8 mouse cellular contexts compared by ENCODE assay signal in genomic region chr13:59822507-59823462, GRCm38 (mm10). TPM values are rescaled to one million over a fixed set of nuclear protein-coding genes. Genes with fewer than 3 reads are reported as not detected.
DNase-seq lines count a peak whose midpoint lies in the region; ATAC-seq lines count a peak whose summit lies in the region.

TSS of gene Tut7 (minus strand) at chr13:59823147.

- ATAC-seq in erythroid progenitor cell, adult 5-6 weeks (replicated peaks; ENCODE audit: low FRiP score, poor library complexity, severe bottlenecking), result peak; percentile 85
- ATAC-seq in heart, embryonic 13.5 days (ENCODE audit: extremely low read depth, insufficient number of reproducible peaks, low FRiP score, low TSS enrichment), result peak; percentile 94
- ATAC-seq in liver, embryonic 12.5 days, result peak; percentile 93
- peak; percentile 95 for ATAC-seq in stomach, embryonic 15.5 days (ENCODE audit: insufficient read depth, low FRiP score, low read depth)

- peaks cover 46% of the 10 kb centered on the region for H3K4me1 ChIP-seq in heart, embryonic 13.5 days
- H3K4me1 ChIP-seq in liver, embryonic 12.5 days, result peaks cover 69% of the 10 kb centered on the region
- peaks cover 24% of the 10 kb centered on the region for H3K4me1 ChIP-seq in stomach, embryonic 15.5 days

- peaks cover 24% of the 10 kb centered on the region for H3K36me3 ChIP-seq in heart, embryonic 13.5 days
- H3K36me3 ChIP-seq in liver, embryonic 12.5 days, result peaks cover 40% of the 10 kb centered on the region
- H3K36me3 ChIP-seq in stomach, embryonic 15.5 days, result no peaks in the 10 kb centered on the region

- H3K9ac ChIP-seq in heart, embryonic 13.5 days, result peak within 1 kb of the TSS; percentile 98
- peak within 1 kb of the TSS; percentile 98 for H3K9ac ChIP-seq in liver, embryonic 12.5 days
- peak within 1 kb of the TSS; percentile 95 for H3K9ac ChIP-seq in stomach, embryonic 15.5 days

- no peaks in the 10 kb centered on the region for H3K27me3 ChIP-seq in heart, embryonic 13.5 days (replicated peaks)
- H3K27me3 ChIP-seq in liver, embryonic 12.5 days (replicated peaks), result no peaks in the 10 kb centered on the region
- H3K27me3 ChIP-seq in stomach, embryonic 15.5 days (replicated peaks), result no peaks in the 10 kb centered on the region

- peak within 1 kb of the TSS; percentile 93 for H3K4me3 ChIP-seq in heart, embryonic 13.5 days
- H3K4me3 ChIP-seq in liver, embryonic 12.5 days, result peak within 1 kb of the TSS; percentile 98
- peak within 1 kb of the TSS; percentile 99 for H3K4me3 ChIP-seq in stomach, embryonic 15.5 days (replicated peaks)

- H3K27ac ChIP-seq in heart, embryonic 13.5 days (replicated peaks), result peak within 1 kb of the TSS; percentile 94
- peak within 1 kb of the TSS; percentile 99 for H3K27ac ChIP-seq in liver, embryonic 12.5 days
- H3K27ac ChIP-seq in stomach, embryonic 15.5 days, result peak within 1 kb of the TSS; percentile 95

- WGBS in heart, embryonic 13.5 days, result under 1% methylated on average over 99 of the region's 100 CpGs
- under 1% methylated on average over 100 of the region's 100 CpGs for WGBS in liver, embryonic 12.5 days (ENCODE audit: insufficient replicate concordance)
- WGBS in stomach, embryonic 15.5 days, result under 1% methylated on average over 79 of the region's 100 CpGs

- peak within 1 kb of the TSS; percentile 77 for H3K4me2 ChIP-seq in heart, embryonic 13.5 days
- H3K4me2 ChIP-seq in liver, embryonic 12.5 days, result peak within 1 kb of the TSS; percentile 87
- peak within 1 kb of the TSS; percentile 63 for H3K4me2 ChIP-seq in stomach, embryonic 15.5 days

- H3K9me3 ChIP-seq in heart, embryonic 13.5 days, result no peaks in the 10 kb centered on the region
- no peaks in the 10 kb centered on the region for H3K9me3 ChIP-seq in liver, embryonic 12.5 days (replicated peaks)
- H3K9me3 ChIP-seq in stomach, embryonic 15.5 days, result no peaks in the 10 kb centered on the region

- peak; percentile 98 for DNase-seq in CD4-positive helper T cell, adult 2 months (ENCODE audit: low read depth, low spot score)
- DNase-seq in brain, embryonic 18.5 days (ENCODE audit: low read depth, low spot score), result peak; percentile 85
- peak; percentile 97 for DNase-seq in kidney, postnatal 10 days
- DNase-seq in natural killer cell, adult 2 months (ENCODE audit: low spot score in 2 of 2), result peak; percentile 92 to 93

RNA-seq across cellular contexts. Expression of gene Tut7, which starts in this region (rescaled TPM):
- 459 and 492 TPM in 2 replicates for total RNA-seq in erythroid progenitor cell, adult 5-6 weeks (2015; ENCODE audit: low replicate concordance)
- 561 and 620 TPM in 2 replicates for total RNA-seq in erythroid progenitor cell, adult 5-6 weeks (2017; ENCODE audit: low replicate concordance)
- polyA plus RNA-seq in heart, embryonic 13.5 days (2015; fragmentation: Nextera tagmentation; extraction: Ambion mirVana), result 30.6 and 32.7 TPM in 2 replicates
- polyA plus RNA-seq in liver, embryonic 12.5 days (2016; fragmentation: Nextera tagmentation; extraction: Ambion mirVana), result 66.3 and 74.4 TPM in 2 replicates
- polyA plus RNA-seq in stomach, embryonic 15.5 days (2015; fragmentation: Nextera tagmentation; extraction: Ambion mirVana), result 48.1 and 50.6 TPM in 2 replicates

Comparison
In these comparisons a context has a peak if more than half of its experiments do, and no peak if none do; other contexts are left out.
1. Peak in every context shown above with its lines: DNase-seq, ATAC-seq, H3K4me3 ChIP-seq and H3K27ac ChIP-seq.